Mouse (Mus musculus): Measurements from ENCODE around the gene Bub1b. TPM values are rescaled to one million over a fixed set of nuclear protein-coding genes. Genes with fewer than 3 reads are reported as not detected.

Bub1b gene
- polyA plus RNA-seq, 1 experiment from 2014 or later, result 133 TPM

DNA sequence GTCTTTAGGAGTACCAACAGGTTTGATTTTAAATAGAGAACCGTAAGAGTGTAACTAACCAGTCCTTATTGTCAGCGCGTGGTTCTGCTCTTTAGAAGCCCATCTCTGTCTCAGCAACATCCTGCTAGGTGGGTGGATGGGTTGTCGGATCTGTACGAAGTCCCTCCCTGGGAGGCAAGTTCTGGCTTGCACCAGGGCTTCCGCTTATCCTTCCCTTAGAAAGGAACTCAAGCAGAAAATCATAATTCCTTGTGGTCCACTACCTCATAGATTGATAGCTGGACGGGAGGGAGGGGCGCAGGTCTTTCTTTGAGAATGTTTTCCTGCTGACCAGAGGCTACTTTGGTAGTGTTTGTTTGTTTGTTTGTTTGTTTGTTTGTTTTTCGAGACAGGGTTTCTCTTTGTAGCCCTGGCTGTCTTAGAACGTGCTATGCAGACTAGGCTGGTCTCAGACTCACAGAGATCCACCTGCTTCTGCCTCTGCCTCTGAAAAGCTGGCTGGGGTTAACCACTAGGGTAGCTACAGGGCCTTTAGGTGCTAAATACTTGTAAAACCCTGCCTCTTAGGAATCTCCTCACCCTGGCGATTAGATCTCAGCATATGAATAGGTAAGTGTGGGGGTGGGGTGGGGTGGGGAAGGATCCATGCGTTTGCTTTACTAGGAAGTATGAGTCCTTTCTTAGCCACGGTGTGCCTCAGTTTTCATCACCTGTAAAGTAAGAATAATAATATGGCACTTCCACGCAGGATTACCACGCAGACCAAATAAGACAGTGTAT, 75.9 kb downstream of the Bub1b start:
- H3K9ac ChIP-seq, result no peak overlapping the region
- no peaks in the 10 kb centered on the region for H3K9me3 ChIP-seq (ENCODE audit: low read depth, low read length)
- 0 out of 2 replicates have a peak, but pooled peaks cover 7% of the 10 kb centered on the region for H3K4me1 ChIP-seq (ENCODE audit: insufficient read depth)
- H3K27ac ChIP-seq (ENCODE audit: low read depth), result no peak overlapping the region
- ATAC-seq (ENCODE audit: insufficient read depth) (no peak), DNase-seq (no peak)
- H3K4me3 ChIP-seq (ENCODE audit: low read depth, low read length), result no peak overlapping the region
- 25% methylated on average over 15 of the region's 15 CpGs for WGBS
- peaks cover 54% of the 10 kb centered on the region for H3K27me3 ChIP-seq (ENCODE audit: insufficient read depth, low read length)
- no peaks in the 10 kb centered on the region for H3K36me3 ChIP-seq (ENCODE audit: insufficient read depth)
- H3K4me2 ChIP-seq, result no peak overlapping the region
- TF ChIP-seq CTCF (IDR thresholded peaks at IDR 0.05; ENCODE audit: low read depth), result no peak

DNA sequence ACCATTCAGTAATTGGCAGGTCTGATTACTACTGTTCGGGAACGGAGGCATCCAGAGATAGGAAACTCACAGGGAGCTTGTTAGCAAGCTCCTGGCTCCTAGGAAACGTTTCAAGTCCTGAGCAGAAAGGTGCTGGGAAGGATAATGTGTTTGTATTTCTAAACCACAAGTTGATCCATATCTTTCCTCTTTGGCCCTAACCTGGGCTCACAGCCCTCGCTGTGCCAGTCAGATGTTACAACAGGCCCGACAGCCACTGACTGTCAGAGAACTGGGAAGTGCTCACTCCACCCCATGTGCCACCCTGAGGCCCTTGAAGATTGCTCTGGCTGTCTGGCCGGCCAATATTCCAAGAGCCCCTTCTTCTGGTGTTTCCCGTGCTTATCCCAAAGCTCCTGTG, 76.5 kb downstream of the Bub1b start:
- Histone ChIP-seq H3K9me3 (ENCODE audit: low read depth, low read length) (no peaks in the 10 kb centered on the region), H3K27ac (ENCODE audit: low read depth) (no peak overlapping the region), H3K27me3 (ENCODE audit: insufficient read depth, low read length) (peaks cover 57% of the 10 kb centered on the region), H3K4me1 (ENCODE audit: insufficient read depth) (0 out of 2 replicates have a peak, but pooled peaks cover 7% of the 10 kb centered on the region), H3K9ac (no peak overlapping the region), H3K4me2 (no peak overlapping the region), H3K36me3 (ENCODE audit: insufficient read depth) (no peaks in the 10 kb centered on the region), H3K4me3 (ENCODE audit: low read depth, low read length) (no peak overlapping the region)
- no peak for TF ChIP-seq CTCF (IDR thresholded peaks at IDR 0.05; ENCODE audit: low read depth)
- 12% methylated on average over 7 of the region's 7 CpGs for WGBS
- ATAC-seq (ENCODE audit: insufficient read depth), result no peak
- DNase-seq, result no peak

- Histone ChIP-seq H3K4me1 (ENCODE audit: insufficient read depth) (0 out of 2 replicates have a peak, but pooled peaks cover 7% of the 10 kb centered on the region), H3K4me3 (ENCODE audit: low read depth, low read length) (peak overlapping the region; percentile 49), H3K9ac (peak overlapping the region; percentile 48), H3K27ac (ENCODE audit: low read depth) (no peak overlapping the region), H3K9me3 (ENCODE audit: low read depth, low read length) (no peaks in the 10 kb centered on the region), H3K36me3 (ENCODE audit: insufficient read depth) (no peaks in the 10 kb centered on the region), H3K4me2 (peak overlapping the region; percentile 92), H3K27me3 (ENCODE audit: insufficient read depth, low read length) (peaks cover 57% of the 10 kb centered on the region)
- under 1% methylated on average over 89 of the region's 89 CpGs for WGBS
- ATAC-seq (ENCODE audit: insufficient read depth) (peak; percentile 48), DNase-seq (peak; percentile 67)
- no peak for TF ChIP-seq CTCF (IDR thresholded peaks at IDR 0.05; ENCODE audit: low read depth)
These were observed 79.1 kb downstream of the Bub1b start for GRCm38 (mm10) chr2:118676839-118677741.

DNA sequence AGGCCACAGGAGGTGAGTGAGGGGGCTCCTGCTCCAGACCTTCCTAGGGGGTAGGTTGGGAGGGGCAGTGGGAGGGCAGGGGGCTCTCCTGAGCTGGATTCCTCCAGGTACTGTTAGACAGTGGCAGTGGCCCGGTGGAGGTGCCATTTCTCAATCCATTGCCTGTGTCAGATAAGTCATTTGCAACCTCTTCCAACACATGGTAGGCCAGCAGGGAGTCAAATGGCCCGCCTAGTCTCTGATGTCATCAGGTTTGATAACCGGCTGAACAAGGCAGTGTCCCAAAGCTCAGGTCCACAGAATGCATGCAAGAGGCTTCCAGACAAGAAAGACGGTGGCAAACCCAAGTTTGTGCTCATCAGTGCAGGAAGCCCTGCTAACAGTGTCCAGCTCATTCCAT, 79.8 kb downstream of the Bub1b start:
- H3K4me3 ChIP-seq (ENCODE audit: low read depth, low read length), result peak overlapping the region; percentile 49
- 5% methylated on average over 4 of the region's 4 CpGs for WGBS

GRCm38 (mm10) chr2:118679577-118679976, 81.6 kb downstream of the Bub1b start:
- H3K9me3 ChIP-seq (ENCODE audit: low read depth, low read length), result no peaks in the 10 kb centered on the region
- 0 out of 2 replicates have a peak, but pooled peaks cover 7% of the 10 kb centered on the region for H3K4me1 ChIP-seq (ENCODE audit: insufficient read depth)
- no peak overlapping the region for H3K27ac ChIP-seq (ENCODE audit: low read depth)
- peaks cover 42% of the 10 kb centered on the region for H3K27me3 ChIP-seq (ENCODE audit: insufficient read depth, low read length)
- WGBS, result 53% methylated on average over 3 of the region's 3 CpGs
- DNase-seq (no peak), ATAC-seq (ENCODE audit: insufficient read depth) (no peak)
- H3K4me3 ChIP-seq (ENCODE audit: low read depth, low read length), result no peak overlapping the region
- TF ChIP-seq CTCF (IDR thresholded peaks at IDR 0.05; ENCODE audit: low read depth), result no peak
- no peak overlapping the region for H3K9ac ChIP-seq
- no peak overlapping the region for H3K4me2 ChIP-seq
- no peaks in the 10 kb centered on the region for H3K36me3 ChIP-seq (ENCODE audit: insufficient read depth)

More for the DNA sequence above, 79.8 kb downstream of the Bub1b start:
- Histone ChIP-seq H3K9me3 (ENCODE audit: low read depth, low read length) (no peaks in the 10 kb centered on the region), H3K4me2 (peak overlapping the region; percentile 92), H3K27me3 (ENCODE audit: insufficient read depth, low read length) (peaks cover 57% of the 10 kb centered on the region), H3K36me3 (ENCODE audit: insufficient read depth) (no peaks in the 10 kb centered on the region), H3K27ac (ENCODE audit: low read depth) (no peak overlapping the region), H3K9ac (peak overlapping the region; percentile 48), H3K4me1 (ENCODE audit: insufficient read depth) (0 out of 2 replicates have a peak, but pooled peaks cover 7% of the 10 kb centered on the region)
- DNase-seq (peak; percentile 33), ATAC-seq (ENCODE audit: insufficient read depth) (peak; percentile 33; the same call in 1 of the 2 replicates)
- TF ChIP-seq CTCF (IDR thresholded peaks at IDR 0.05; ENCODE audit: low read depth), result no peak

DNA sequence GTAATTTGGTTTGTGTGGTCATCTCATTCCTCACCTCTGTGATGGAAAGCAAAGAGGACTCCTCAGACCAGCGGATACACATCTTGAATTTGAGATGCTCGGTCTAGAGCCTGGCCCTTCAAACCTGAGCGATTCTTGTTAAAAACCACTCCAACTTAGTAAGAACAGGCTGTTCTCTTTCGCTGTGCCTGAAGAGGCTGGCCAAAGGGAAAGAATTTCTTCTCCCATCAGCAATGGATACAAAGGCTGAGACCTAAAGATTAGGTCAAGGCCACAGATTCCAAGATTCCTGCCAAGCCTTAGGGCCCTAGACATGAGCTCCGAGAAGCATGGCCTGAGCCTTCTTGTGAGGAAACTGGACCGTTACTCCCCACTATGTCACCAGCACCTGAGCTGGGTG, 82.9 kb downstream of the Bub1b start:
- Histone ChIP-seq H3K9ac (no peak overlapping the region), H3K4me1 (ENCODE audit: insufficient read depth) (0 out of 2 replicates have a peak, but pooled peaks cover 7% of the 10 kb centered on the region), H3K27me3 (ENCODE audit: insufficient read depth, low read length) (peaks cover 30% of the 10 kb centered on the region), H3K4me2 (no peak overlapping the region), H3K4me3 (ENCODE audit: low read depth, low read length) (no peak overlapping the region), H3K9me3 (ENCODE audit: low read depth, low read length) (no peaks in the 10 kb centered on the region), H3K27ac (ENCODE audit: low read depth) (no peak overlapping the region), H3K36me3 (ENCODE audit: insufficient read depth) (no peaks in the 10 kb centered on the region)
- TF ChIP-seq CTCF (IDR thresholded peaks at IDR 0.05; ENCODE audit: low read depth), result no peak
- 79% methylated on average over 6 of the region's 6 CpGs for WGBS
- ATAC-seq (ENCODE audit: insufficient read depth), result no peak
- DNase-seq, result no peak

Measured in lung, embryonic 14.5 days (tissue).